Mouse (Mus musculus) cortical plate, adult 2 months (tissue): ENCODE measurements around the gene Ccng1.

Source experiments
- CTCF ChIP-seq: fragments of 200-500 bp; IDR thresholded peaks from 2 replicates; pipeline ENCODE4 v1.5.1; 2011; ENCODE audit warnings: mild to moderate bottlenecking, control low read depth, low read length; ENCODE audit not compliant: insufficient read depth; ENCODE audit errors: extremely low read depth
- POLR2A ChIP-seq: fragments of 200-500 bp; IDR thresholded peaks from 2 replicates; pipeline ENCODE4 v1.6.1; 2011; ENCODE audit warnings: mild to moderate bottlenecking, low read length, control low read depth; ENCODE audit not compliant: insufficient read depth; ENCODE audit errors: extremely low read depth

DNA sequence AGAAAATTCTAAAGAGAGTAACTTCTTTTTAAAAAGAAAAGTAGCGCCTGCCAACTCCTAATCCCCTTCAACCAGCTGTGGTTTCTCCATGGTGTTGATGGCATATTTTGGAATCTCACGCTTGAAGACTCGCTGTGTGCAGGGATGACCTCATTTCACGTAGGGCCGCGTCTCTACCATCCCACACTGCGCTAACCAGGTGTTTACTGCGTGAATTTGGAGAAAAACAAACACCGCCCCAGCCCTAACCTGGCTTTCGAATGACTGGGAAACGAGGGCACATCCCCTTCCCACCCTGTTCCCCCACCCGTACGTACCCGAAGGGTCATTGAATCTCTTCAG lies 22.1 kb downstream of the Ccng1 start:
- no peak for TF ChIP-seq CTCF
- TF ChIP-seq POLR2A, result no peak
